Mouse (Mus musculus) heart, adult 9 months (tissue): ENCODE results near the gene Gabbr2.

Experiments used
- DNase-seq, 2 experiments: peaks; one replicate each; pipeline ENCODE4 v3.0.0; 2022; ENCODE audit warnings: low spot score in 2 of 2

Gene Gabbr2

DNA sequence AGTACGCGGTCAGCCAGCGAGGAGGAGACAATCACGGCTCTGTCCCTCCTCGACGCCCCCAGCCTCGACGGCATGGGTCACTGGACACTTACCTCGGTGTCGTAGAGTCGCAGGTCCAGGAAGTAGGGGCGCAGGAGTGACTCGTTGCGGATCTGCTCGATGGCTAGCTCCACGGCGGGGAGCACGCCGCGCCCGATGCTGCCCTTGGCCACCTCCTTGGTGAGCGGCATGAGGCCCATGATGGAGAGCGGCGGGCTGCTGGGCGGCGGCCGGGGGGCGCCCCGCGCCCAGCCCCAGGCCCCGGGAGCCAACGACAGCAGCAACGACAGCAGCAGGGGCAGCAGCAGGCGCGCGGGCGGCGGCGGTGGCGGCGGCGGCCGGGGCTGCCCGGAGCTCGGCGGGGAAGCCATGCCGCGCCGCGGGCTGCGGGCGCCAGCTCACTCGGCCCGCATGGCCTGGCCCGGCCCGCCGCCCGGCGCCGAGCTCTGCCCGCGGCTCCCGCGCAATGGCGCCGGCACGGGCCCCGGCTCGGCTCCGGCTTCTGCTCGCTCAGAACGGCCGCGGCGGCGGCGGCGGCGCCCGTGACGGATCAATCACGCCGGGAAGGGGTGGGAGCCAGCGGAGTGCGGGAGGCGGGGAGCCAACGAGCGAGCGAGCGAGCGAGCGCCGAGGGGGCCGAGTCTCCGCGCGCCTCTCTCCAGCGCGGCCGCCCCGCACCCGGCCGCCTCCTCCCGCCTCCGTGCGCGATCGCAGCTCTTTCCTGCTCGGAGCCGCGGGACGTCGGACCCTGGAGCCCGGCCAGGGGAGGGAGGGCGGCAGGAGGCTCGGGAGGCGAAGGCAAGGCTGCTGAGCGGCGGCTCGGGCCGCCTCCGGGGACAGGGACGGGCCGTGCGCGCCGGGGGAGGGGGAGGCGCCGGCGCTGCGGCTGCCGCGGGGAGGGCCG is at the start of gene Gabbr2:
Gabbr2 (minus strand) TSS at position 858 of the 943 bp plus-strand sequence.
- no peak for DNase-seq

- DNase-seq: no peak
Observed at GRCm38 (mm10) chr4:47039586-47039985, 47.9 kb upstream of the Gabbr2 start.

DNA sequence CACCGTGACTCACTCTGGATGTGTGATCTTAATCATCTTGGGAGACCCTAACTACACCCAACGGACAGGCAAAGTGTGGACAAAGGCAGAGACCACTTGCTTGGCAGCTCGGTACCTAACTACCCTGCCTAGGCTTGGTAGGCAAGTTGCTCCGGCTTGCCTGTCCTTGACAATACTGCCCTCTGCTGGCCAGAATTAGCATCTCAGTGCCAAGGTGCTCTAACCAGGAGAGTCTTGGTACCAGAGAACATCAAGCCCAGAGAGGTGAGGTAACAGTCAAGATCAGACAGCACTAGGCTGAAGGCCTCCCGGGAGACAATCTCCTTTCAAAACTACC is 45.6 kb upstream of the Gabbr2 start:
- peak; percentile 29 to 66 for DNase-seq

DNA sequence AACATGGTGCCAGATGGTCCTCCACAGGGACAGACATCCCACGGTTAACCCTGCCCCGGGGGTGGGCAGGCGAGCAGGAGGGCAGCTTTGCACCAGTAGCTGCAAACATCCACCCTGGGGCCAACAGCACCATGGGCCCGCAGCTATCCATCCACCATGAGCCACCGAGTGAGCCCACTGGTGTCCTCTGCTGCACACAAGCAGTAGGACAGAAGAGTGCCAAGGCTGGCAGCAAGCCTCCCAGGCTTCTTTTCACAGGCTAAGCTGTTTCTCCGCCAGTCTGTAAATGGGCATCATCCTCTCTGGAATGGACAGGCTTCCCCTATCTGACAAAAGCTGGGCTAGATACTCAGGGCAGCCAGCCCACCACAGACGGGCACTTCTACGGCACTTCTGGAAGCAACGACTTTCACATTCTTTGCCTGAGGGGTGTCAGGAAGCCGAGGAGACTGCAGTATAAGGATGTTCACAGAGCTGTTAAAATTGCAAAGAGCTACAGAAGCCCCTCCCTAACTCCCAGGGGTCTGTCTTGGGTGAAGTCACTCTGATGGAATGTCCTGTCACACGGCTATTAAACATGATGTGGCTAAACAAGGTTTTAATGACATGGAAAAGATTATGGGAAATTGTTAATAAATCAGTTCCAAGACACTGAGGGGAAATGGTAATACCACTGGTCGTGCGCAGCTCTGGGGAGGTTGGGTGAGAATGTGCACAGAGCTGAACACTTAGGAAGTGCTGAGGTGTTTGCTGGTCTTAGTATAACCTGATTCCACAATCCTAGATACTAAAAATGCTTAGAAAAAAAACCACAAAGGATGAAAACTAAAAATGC is 45.0 kb upstream of the Gabbr2 start:
- peak in 1 of 2 experiments; percentile 27 for DNase-seq

- DNase-seq: no peak
Observed at GRCm38 (mm10) chr4:47035536-47035935, 43.9 kb upstream of the Gabbr2 start.

GRCm38 (mm10) chr4:47032171-47032570 is 40.5 kb upstream of the Gabbr2 start:
- no peak for DNase-seq

DNA sequence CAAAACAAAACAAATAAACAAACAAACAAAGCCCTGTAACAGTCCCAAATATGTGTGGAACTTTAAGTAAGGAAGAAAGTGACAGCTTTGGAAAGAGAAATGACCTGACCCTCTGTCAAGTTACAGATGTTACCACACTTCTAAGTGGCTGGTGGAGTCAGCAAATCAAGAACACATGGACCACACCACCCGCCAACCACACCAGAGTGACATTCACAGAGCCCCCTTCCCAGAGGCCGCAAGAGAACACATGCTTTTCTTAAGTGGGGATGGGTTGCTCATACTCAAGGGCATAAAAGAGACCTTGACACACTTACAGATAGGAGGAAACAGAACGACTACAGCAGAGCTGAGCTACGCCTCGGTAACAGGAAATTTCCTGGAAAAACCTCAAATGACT is 37.1 kb upstream of the Gabbr2 start:
- DNase-seq: no peak

GRCm38 (mm10) chr4:47023949-47024348 is 32.3 kb upstream of the Gabbr2 start:
- DNase-seq: no peak

- DNase-seq: no peak
Observed at GRCm38 (mm10) chr4:47022804-47023603, 31.3 kb upstream of the Gabbr2 start.

DNA sequence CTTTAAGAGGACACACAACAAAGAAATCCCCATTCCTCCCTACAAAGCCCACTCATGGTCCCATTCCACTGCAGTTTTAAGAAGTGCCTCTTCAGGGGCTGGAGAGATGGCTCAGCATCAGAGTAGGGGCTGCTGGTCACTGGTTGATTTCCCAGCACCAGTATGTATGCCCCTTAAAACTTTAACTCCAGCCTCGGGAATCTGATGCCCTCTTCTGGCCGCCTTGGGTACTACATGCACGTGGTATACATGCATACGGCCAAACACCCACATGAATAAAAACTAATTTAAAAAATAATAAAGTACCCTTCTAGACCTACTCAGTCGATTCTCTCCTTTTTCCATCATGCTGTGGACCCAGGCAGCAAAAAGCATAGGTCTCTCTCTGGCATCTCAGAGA is 28.9 kb upstream of the Gabbr2 start:
- peak in 1 of 2 experiments; percentile 29 for DNase-seq

GRCm38 (mm10) chr4:47015156-47015555 is 23.5 kb upstream of the Gabbr2 start:
- no peak for DNase-seq

- no peak for DNase-seq
Observed at GRCm38 (mm10) chr4:47012476-47012875, 20.8 kb upstream of the Gabbr2 start.

GRCm38 (mm10) chr4:47010400-47011231 is 18.9 kb upstream of the Gabbr2 start:
- peak; percentile 38 to 61 for DNase-seq

GRCm38 (mm10) chr4:47000626-47001395 is 9.1 kb upstream of the Gabbr2 start:
- no peak for DNase-seq

DNA sequence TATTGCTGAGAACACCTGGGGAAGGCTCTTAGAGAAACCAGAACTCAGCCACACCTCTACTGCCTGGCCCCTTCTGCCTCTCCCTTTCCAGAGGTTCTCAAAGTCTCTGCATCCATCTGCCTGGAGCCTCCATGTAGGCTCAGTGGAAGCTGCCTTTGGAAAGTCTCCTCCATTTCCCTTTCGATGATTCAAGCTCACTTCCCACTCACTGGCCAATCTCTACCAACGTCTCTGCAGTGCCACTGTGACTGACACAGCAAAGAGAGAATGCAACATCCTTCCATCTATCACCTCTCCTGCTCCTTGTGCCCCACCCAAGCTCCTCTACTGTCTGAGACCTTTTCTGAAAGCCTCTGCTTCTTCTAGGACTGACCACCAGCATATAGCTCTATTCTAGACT is 6.3 kb upstream of the Gabbr2 start:
- DNase-seq: no peak

DNA sequence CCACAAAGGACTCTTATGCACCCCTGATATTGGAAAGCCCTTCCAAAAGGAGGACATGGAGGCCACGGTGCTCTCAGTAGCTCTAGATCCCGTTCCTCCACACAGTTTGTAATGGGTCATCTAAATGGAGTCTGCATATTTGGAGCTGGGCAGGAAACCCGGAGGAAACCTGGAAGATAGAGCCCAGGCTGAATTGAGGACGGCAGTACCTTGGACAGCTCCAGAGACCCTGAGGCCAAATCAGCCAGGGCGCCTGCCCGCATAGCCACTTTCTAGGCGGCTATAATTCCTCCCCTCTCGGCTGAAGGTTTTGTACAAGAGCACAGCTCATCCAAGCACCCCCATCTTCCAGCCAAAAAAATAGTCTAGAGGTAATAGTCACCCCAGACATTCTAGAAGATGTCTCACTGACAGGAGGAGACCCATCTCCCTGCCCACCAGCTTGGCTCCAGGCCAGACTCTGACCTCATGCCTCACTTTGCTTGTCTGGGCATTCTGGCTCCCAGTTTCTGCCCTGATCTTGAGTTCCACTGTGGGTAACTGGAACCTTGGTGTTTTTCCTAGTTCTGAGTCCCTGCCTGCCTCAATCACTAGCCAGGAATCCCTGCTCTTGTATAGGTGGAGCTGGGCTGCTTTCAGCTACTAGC is 1.3 kb upstream of the Gabbr2 start:
- DNase-seq: peak in 1 of 2 experiments; percentile 10

GRCm38 (mm10) chr4:46991959-46992316 is 265 bp upstream of the Gabbr2 start:
- no peak for DNase-seq

DNA sequence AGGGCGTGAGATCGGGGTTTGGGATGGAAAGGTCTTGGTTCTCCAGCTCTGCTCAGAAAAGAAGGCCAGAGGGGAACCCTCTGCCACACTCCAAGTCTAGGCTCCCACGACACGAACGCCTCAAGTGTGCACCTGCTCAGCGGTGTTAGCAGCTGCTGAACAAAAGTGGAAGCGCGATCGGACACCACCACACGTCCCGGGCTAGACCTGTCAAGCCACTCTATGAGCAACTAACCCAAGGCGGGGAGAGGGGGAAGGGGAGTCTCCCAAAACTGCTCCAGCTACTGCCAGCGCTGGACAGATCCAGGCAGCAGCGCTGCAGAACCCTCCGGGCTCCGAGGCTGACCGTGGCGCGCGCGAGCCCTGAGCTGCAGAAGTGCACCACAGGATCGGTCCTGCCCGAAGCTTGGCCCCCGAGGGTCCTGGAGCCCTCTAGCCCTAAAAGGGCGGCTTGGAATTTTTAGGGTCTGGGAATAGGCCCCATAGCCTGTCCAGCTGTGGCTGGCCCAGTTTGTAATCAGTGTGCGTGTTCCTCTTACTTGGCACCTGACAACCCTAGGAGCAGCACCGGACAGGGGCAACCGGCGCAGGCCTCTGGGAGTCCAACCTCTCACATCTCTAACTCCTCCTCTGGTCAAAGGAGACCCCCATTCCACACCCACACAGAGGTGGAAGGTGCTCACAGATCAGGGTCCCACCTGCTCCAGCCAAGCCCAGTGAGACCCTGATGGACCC is 1.2 kb downstream of the Gabbr2 start:
- no peak for DNase-seq

DNA sequence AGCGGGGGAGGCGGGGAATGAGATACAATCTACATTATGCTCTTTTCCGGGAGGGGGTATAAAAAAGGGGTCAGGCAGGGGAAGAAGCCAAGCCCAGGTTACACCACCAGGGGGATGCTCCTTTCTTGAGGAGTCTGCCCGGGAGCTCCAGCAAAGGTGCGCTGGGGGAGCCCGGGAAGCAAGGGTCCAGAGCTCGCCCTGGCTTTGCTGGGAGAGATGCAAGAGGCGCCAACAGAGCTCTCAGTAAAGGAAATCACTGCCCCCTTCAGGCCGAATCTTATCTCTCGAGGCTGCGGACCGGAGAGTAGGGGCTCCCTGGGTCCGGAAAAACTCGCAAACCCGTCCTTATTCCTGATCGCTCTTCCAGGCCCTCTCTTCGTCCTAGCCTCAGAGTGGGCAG is 1.8 kb downstream of the Gabbr2 start:
- DNase-seq: no peak
